Mouse (Mus musculus): ENCODE data around the gene Aqp7. TPM values are rescaled to one million over a fixed set of nuclear protein-coding genes. Genes with fewer than 3 reads are reported as not detected.
"Not testable (repeated sequence)": the region's sequence is repeated elsewhere in the genome, so short reads cannot be mapped to it uniquely, and the experiment has no call there.

The Aqp7 gene
- polyA plus RNA-seq, 1 experiment from 2014 or later = not detected

DNA sequence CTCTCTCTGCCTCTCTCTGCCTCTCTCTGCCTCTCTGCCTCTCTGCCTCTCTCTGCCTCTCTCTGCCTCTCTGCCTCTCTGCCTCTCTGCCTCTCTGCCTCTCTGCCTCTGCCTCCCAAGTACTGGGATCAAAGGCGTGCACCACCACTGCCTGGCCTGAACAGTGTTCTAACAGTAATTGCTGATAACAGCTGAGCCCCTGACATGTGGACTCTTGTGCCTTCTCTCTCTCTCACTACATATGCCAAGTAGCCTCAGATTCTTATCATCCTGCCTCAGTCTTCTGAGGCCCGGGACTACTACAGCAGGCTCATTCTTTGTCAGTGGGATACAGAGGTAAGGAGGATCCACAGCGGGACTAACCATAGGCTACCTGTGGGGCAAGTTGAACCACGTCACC, 34.9 kb upstream of the Aqp7 start:
- not testable (repeated sequence) for H3K9ac ChIP-seq (replicated peaks); H3K4me3 ChIP-seq (replicated peaks); H3K27me3 ChIP-seq (replicated peaks); ATAC-seq (ENCODE audit: low FRiP score); H3K36me3 ChIP-seq; H3K4me1 ChIP-seq; H3K27ac ChIP-seq (replicated peaks); H3K4me2 ChIP-seq; H3K9me3 ChIP-seq (replicated peaks)
- 74% methylated on average over 4 of the region's 4 CpGs for WGBS

DNA sequence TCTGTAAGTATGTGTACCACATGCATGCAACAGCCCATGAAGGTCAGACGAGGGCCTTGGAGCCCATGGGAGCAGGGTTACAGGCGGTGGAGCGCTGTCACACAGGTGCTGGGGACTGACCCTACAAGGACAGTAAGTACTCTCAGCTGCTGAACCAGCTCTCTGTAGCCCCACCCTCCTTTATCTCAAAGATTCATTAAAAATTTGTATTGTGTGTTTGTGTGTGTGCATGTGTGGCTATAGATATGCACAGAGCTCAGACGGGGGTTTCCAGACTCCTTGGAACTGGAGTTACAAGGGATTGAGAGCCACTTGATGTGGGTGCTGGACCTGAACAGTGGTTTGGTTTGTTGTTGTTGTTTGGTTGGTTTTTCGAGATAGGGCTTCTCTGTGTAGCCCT, 33.8 kb upstream of the Aqp7 start:
- no peaks in the 10 kb centered on the region for H3K9me3 ChIP-seq (replicated peaks)

DNA sequence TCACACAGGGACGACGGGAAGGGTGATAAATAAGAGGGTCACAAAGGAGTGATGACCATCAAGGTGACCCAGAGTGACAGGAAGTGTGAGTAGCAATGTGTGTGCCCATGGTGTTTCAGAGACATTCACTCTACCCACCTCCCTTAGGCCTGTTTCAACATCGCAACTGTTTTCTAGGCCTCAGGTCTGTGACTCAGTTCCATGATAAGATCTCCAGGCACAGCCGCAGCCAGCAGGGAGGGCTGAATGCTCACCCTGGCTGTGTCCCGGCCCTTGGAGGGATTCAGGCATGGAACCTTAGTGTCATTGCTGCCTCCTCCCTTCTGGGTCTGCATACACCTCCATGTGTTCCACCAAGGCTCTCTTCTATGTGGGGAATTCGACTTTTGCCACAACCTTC, 30.8 kb upstream of the Aqp7 start:
- ATAC-seq (ENCODE audit: low FRiP score) = no peak
- WGBS = 82% methylated on average over 6 of the region's 6 CpGs
- no peaks in the 10 kb centered on the region for H3K9me3 ChIP-seq (replicated peaks)
- no peak overlapping the region for H3K4me2 ChIP-seq
- H3K4me1 ChIP-seq = no peaks in the 10 kb centered on the region
- no peak overlapping the region for H3K9ac ChIP-seq (replicated peaks)
- no peaks in the 10 kb centered on the region for H3K36me3 ChIP-seq
- no peaks in the 10 kb centered on the region for H3K27me3 ChIP-seq (replicated peaks)
- no peak overlapping the region for H3K27ac ChIP-seq (replicated peaks)
- no peak overlapping the region for H3K4me3 ChIP-seq (replicated peaks)

More for the DNA sequence above, 33.8 kb upstream of the Aqp7 start:
- H3K27ac ChIP-seq (replicated peaks) = no peak overlapping the region
- no peak overlapping the region for H3K4me3 ChIP-seq (replicated peaks)
- ATAC-seq (ENCODE audit: low FRiP score) = no peak
- H3K4me2 ChIP-seq = no peak overlapping the region
- no peaks in the 10 kb centered on the region for H3K27me3 ChIP-seq (replicated peaks)
- H3K4me1 ChIP-seq = no peaks in the 10 kb centered on the region
- H3K36me3 ChIP-seq = no peaks in the 10 kb centered on the region
- WGBS = 88% methylated on average over 5 of the region's 5 CpGs
- no peak overlapping the region for H3K9ac ChIP-seq (replicated peaks)

DNA sequence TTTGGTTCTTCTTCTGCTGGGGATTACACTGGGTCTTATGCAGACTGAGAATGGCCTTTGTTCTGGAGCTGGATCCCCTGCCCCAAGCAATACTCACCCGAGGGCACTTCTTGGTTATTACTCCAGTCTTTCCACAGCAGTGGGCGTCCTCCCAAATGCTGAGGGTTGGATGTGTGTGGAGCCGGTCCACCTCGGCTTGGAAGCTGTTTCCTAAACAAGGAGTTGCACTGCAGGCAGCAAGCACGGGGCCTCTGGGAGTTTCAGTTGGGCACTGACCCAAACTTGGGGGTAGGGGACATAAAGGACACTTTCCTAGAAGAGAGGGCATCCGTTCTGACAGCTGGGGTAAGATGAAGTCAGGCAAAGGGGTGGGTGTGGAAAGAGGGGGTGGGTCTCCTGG, 26.5 kb upstream of the Aqp7 start:
- Histone ChIP-seq H3K27ac (replicated peaks) (no peak overlapping the region), H3K4me1 (0 out of 2 replicates have a peak, but pooled peaks cover 4% of the 10 kb centered on the region), H3K9me3 (replicated peaks) (no peaks in the 10 kb centered on the region), H3K27me3 (replicated peaks) (no peaks in the 10 kb centered on the region), H3K4me2 (no peak overlapping the region), H3K9ac (replicated peaks) (no peak overlapping the region), H3K4me3 (replicated peaks) (no peak overlapping the region), H3K36me3 (no peaks in the 10 kb centered on the region)
- 83% methylated on average over 6 of the region's 6 CpGs for WGBS
- ATAC-seq (ENCODE audit: low FRiP score) = no peak

DNA sequence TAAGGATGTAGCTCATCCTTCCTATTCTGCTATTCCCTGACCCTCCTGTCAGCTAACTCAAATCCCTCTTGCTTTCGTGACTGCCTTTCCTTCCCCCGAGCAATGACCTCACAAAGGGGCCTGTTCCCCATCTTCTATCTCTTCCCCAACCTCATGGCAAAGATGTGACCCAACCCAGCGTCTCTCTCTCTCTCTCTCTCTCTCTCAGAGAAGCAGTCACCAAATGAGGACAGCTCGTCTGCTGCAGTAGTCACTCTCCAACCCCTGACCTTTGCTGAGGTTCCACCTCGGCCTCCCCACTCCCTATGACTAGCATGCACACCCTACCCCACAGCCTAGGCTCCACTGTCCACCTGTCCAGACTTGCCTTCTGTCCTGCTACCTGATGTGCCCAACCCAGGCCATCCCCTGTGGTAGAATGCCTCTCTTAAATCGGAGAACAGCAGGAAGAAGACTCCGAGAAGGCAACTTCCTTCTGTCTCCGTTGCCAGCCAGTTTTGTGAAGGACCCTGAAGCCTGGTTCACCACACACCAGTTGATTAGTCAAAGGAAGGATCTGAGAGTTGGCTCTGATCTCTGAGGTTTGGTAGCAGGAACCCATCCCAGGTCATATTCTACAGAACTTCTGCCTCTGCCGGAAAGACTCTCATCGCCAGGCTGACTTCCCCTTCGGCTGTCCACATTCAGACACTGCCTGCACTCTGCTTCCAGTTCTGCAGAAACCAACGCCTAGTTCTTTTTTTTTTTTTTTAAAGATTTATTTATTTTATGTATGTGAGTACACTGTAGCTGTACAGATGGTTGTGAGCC, 25.3 kb upstream of the Aqp7 start:
- Histone ChIP-seq H3K27me3 (replicated peaks) (no peaks in the 10 kb centered on the region), H3K9ac (replicated peaks) (no peak overlapping the region), H3K36me3 (no peaks in the 10 kb centered on the region), H3K27ac (replicated peaks) (no peak overlapping the region), H3K9me3 (replicated peaks) (no peaks in the 10 kb centered on the region), H3K4me2 (no peak overlapping the region), H3K4me1 (0 out of 2 replicates have a peak, but pooled peaks cover 4% of the 10 kb centered on the region), H3K4me3 (replicated peaks) (no peak overlapping the region)
- WGBS = 82% methylated on average over 12 of the region's 12 CpGs
- no peak for ATAC-seq (ENCODE audit: low FRiP score)

DNA sequence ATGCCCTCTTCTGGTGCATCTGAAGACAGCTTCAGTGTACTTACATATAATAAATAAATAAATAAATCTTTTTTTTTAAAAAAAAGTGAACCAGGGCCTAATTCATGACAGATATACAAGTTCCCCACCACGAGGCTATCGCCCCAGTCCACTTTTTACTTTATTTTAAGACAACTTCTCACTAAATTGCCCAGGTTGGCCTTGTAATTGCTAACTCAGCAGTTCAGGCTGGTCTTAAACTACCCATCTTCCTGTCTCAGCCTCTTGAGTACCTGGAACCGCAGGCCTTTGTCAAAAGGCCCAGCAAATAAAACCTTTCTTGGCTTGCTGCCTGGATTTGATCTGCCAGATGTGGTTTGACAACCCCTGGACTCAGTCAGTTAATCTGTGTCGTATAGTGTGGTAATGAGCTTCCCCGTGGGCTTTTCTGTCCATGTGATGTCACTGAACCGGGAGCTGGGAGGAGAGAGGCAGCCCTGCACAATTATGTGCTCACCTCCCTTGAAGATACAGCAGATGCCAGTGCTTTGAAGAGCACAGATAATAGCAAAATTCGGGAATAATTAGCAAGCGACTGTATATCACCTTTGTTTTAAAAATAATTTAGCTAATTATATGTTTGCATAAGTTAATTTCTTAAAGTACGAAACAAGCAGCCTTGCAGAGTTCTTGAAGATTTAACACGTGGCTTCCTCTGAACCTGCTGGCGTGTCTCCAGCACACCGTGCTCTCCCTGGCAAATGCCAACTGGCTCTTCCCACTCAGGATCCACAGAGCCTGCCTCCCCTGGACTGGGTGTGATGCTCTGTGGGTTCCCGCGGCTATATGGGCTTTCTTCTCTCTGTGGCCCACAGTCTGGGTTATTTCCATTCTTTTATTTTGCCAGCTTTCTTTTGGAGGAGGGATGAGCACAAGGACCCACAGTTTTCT, 23.8 kb upstream of the Aqp7 start:
- Histone ChIP-seq H3K27me3 (replicated peaks) (no peaks in the 10 kb centered on the region), H3K36me3 (no peaks in the 10 kb centered on the region), H3K4me1 (0 out of 2 replicates have a peak, but pooled peaks cover 4% of the 10 kb centered on the region), H3K4me2 (no peak overlapping the region), H3K9ac (replicated peaks) (no peak overlapping the region), H3K4me3 (replicated peaks) (no peak overlapping the region), H3K9me3 (replicated peaks) (no peaks in the 10 kb centered on the region), H3K27ac (replicated peaks) (no peak overlapping the region)
- no peak for ATAC-seq (ENCODE audit: low FRiP score)
- WGBS = 62% methylated on average over 14 of the region's 14 CpGs

DNA sequence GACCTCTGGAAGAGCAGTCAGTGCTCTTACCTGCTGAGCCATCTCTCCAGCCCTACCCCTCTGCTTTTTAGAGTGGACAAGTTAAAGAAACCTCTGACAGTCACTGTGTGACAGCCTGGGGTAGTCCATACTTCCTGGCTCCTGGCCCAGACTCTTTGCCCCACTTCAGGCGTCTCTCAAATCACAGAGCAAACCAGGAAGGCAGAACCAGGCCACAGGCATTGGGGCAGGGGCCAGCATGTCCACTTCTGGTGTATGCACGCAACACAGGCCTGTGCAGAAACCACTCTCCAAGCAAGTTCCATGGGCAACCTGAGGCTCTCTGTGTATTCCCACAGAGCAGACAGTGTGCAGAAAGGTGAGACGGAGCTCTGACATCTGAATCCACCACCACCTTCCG, 17.3 kb upstream of the Aqp7 start:
- H3K4me3 ChIP-seq (replicated peaks) = no peak overlapping the region
- H3K27me3 ChIP-seq (replicated peaks) = no peaks in the 10 kb centered on the region
- no peak overlapping the region for H3K27ac ChIP-seq (replicated peaks)
- no peak for ATAC-seq (ENCODE audit: low FRiP score)
- 90% methylated on average over 4 of the region's 4 CpGs for WGBS
- H3K36me3 ChIP-seq = no peaks in the 10 kb centered on the region
- H3K9me3 ChIP-seq (replicated peaks) = no peaks in the 10 kb centered on the region
- H3K4me2 ChIP-seq = no peak overlapping the region
- H3K9ac ChIP-seq (replicated peaks) = no peak overlapping the region
- H3K4me1 ChIP-seq = no peaks in the 10 kb centered on the region

DNA sequence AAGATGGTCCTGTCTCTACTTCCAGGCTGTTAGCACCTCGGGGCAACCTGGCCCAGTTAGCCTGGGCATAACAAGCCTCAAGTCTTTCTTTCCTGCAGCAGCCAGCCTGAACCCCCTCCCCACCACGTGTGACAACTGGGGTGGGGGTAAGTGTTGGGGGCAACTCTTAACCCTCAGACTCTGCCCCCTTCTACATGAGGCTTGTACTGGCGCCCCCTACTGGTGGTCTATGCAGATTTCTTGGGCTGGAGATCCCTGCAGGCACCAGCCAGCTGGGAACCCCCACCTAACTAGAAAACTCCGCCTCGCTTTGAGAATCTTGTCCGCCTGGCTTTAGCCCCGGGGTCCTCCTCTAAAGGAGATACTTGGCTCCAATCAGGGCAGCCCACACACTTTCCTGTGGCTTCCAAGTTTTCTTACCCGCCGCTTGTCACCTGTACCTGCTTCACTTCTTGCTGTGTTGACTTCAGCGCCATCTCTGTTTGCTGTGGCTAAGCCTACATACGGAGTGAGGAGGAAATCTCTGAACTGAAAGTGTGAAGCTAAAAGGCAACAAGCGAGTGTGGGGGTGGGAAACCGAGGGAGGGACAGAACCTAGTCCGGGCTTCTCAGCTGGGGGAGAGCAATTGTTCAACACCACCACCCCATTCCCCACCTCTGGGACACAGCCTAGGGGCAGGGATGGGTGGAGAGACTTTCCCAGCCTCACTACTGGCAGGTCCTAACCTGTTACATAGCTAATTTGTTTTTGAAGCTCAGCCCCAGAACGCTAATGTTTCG, 16.1 kb upstream of the Aqp7 start:
- WGBS = 24% methylated on average over 16 of the region's 16 CpGs

DNA sequence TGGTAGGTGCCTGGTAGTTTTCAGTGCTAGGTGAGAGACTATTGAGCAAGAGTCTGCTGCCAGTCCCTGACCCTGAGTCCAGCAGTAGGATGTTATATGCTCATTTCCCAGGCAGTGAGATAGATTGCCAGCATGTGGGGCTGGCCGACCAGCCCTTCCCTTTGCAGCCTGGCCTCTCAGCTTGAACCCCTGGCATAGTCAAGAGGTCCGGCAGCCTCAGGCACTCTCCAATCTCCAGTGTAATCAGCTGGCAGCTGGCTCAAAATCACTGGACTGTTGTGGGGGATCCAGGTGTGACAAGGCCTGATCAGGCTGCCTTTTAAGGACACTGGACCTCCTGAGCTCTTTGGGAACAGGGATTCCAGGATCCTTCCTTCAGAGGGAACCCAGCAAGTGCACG, 15.4 kb upstream of the Aqp7 start:
- H3K27me3 ChIP-seq (replicated peaks) = no peaks in the 10 kb centered on the region
- no peaks in the 10 kb centered on the region for H3K9me3 ChIP-seq (replicated peaks)
- H3K36me3 ChIP-seq = no peaks in the 10 kb centered on the region
- no peak overlapping the region for H3K9ac ChIP-seq (replicated peaks)
- H3K4me1 ChIP-seq = no peaks in the 10 kb centered on the region
- ATAC-seq (ENCODE audit: low FRiP score) = no peak
- WGBS = 59% methylated on average over 3 of the region's 3 CpGs
- no peak overlapping the region for H3K4me3 ChIP-seq (replicated peaks)
- no peak overlapping the region for H3K4me2 ChIP-seq
- no peak overlapping the region for H3K27ac ChIP-seq (replicated peaks)

More for the DNA sequence above, 16.1 kb upstream of the Aqp7 start:
- Histone ChIP-seq H3K4me1 (no peaks in the 10 kb centered on the region), H3K9ac (replicated peaks) (no peak overlapping the region), H3K27me3 (replicated peaks) (no peaks in the 10 kb centered on the region), H3K9me3 (replicated peaks) (no peaks in the 10 kb centered on the region), H3K27ac (replicated peaks) (no peak overlapping the region), H3K4me2 (no peak overlapping the region), H3K36me3 (no peaks in the 10 kb centered on the region), H3K4me3 (replicated peaks) (no peak overlapping the region)
- no peak for ATAC-seq (ENCODE audit: low FRiP score)

DNA sequence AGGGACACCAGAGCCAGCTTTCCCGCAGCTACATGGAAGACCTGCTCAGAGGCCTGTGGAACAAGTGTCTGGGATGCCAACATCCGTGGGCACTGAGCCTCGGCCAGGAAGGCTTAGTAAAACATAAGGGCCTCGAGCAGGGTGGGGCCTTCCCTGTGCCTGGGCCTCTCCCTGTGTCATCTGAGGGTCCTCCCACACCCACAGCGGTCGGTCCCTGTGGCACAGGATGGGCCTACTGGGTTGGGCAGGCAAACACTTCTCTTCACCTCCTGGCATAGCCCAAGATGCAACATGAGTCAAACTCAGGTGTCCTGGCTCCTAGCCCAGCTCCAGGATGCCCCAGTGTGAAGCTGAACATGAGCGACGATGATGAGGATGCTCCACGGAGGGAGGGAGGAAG, 9.4 kb upstream of the Aqp7 start:
- 68% methylated on average over 7 of the region's 9 CpGs for whole genome bisulfite sequencing
- no peak for ATAC-seq (ENCODE audit: low FRiP score)
- Histone ChIP-seq H3K36me3 (no peaks in the 10 kb centered on the region), H3K9ac (replicated peaks) (no peak overlapping the region), H3K4me3 (replicated peaks) (no peak overlapping the region), H3K9me3 (replicated peaks) (no peaks in the 10 kb centered on the region), H3K27ac (replicated peaks) (no peak overlapping the region), H3K4me1 (no peaks in the 10 kb centered on the region), H3K4me2 (no peak overlapping the region), H3K27me3 (replicated peaks) (no peaks in the 10 kb centered on the region)

DNA sequence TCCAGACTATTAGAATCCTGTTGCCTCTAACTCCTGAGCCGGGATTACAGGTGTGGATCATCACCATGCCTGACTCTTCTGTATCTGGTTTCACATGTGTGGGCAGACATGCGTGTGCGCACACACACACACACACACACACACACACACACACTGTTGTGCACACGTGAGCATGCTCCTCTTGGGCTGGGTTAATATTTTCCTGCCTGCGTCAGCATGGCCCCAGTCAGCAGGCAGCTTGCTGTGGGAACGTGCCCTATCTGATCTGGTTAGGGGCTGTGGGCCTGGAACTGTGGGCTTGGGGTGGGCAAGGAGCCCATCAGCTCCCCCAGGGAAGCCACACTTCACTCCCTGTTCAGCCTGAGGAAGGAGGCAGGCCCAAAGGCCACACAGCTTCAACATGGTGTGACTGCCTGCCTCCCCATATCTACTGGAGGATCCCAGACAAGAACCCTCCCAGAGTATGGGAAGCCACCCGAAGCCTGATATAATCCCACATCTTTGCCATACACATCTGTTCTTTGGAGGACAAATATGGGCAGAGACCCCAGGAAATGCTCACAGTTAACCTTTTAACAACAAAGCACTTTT, 8.9 kb upstream of the Aqp7 start:
- no peak for ATAC-seq (ENCODE audit: low FRiP score)
- 79% methylated on average over 7 of the region's 7 CpGs for WGBS

More for the DNA sequence above, 8.9 kb upstream of the Aqp7 start:
- no peaks in the 10 kb centered on the region for H3K9me3 ChIP-seq (replicated peaks)
- no peak overlapping the region for H3K4me3 ChIP-seq (replicated peaks)
- no peak overlapping the region for H3K9ac ChIP-seq (replicated peaks)
- no peaks in the 10 kb centered on the region for H3K4me1 ChIP-seq
- no peaks in the 10 kb centered on the region for H3K36me3 ChIP-seq
- H3K27me3 ChIP-seq (replicated peaks) = no peaks in the 10 kb centered on the region
- no peak overlapping the region for H3K27ac ChIP-seq (replicated peaks)
- no peak overlapping the region for H3K4me2 ChIP-seq

Data from neural tube, embryonic 15.5 days (tissue).